Mouse (Mus musculus): ENCODE data around the gene Ttyh1. TPM values are rescaled to one million over a fixed set of nuclear protein-coding genes. Genes with fewer than 3 reads are reported as not detected.

Ttyh1 gene
- total RNA-seq (2023) = 0.37 to 1.0 TPM (median 0.56 TPM) in 3 of 4 replicates, not detected in the other

DNA sequence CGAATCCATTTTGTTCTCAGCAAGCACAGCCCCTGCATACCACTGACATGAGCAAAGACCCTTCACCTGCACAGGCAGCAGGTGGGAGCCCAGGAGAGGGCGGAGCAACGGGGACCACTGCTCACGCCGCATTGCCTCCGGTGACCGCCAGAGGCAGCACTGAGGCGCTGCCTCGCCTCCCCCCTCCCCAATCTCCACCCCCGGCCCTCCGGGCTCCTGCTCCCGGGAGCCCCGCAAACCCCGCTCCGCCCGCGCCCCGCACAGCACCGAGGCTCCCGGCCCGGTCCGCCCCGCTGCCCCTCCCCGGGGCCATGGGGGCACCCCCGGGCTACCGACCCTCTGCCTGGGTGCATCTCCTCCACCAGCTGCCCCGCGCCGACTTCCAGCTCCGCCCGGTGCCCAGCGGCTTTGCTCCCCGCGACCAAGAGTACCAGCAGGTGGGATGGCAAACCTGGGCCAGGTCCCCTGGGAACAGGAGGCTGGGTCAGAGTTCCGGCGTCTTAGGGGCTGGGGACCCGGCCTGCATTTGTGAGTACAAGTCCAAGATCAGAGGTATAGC, at the start of gene Ttyh1:
TSS of gene Ttyh1 (plus strand) at position 65 of the 559 bp plus-strand sequence.

DNA sequence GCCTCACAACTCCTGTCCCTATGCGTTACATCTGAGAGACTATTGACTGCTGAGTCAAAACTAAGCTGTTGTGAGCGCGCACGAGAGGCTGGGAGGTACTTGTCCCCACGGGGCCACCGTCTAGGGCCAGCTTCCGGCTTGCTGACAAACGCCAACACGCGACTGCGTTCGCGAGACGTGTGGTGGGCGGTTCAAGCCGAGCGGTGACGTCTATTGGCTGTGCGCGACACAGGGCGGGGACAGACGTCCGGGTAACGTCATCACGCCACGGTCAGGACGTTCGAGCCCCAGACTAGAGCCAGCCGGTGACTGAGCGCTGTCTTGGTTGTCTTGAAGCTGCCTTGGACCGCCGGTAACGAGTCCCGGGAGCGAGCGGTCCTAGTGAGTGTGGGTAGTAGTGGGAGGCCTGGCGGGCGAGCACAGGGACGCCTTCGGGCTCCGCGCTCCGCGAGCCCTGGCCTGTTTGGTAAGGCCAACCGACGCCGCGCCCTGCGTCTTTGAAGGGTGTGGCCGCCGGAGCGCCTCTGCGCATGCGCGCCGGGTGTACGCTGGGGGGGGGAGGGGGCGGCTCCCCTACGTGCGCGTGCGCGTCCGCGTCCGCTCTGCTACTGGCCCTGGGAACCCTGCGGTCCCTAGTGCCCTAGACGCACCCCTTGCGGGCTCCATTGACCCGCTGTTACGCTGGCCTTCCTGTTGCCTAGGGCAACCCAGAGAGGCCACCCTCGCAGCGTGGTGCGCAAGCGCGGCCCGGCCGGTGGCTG, 17.7 kb downstream of the Ttyh1 start, which contains the start of gene Leng8:
TSS of gene Leng8 (plus strand) at position 269 of the 761 bp plus-strand sequence.

DNA sequence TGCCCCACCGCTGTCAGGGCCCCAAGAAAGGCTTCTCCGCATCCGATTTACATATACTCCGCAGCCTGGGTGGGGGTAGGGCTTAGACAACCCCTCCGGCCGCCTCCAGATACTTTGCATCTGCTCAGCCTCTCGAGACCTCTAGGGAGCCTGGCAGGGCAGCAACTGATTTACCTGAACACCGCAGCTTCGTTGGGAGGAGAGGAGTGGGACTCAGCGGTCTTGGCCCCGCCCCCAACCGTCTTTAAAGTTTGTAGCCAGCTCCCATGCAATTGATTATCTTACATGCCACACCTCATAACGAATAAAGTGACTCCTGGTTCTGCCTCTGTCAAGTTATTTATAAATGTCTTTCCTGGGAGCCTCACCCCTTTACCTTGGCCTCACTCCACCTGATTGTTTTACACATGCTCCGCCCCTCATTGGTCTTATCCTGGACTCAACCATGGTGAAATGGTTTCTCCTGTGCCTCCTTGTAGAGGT, 30.9 kb downstream of the Ttyh1 start, which contains the start of gene Leng9:
TSS of gene Leng9 (minus strand) at position 316 of the 483 bp plus-strand sequence.

DNA sequence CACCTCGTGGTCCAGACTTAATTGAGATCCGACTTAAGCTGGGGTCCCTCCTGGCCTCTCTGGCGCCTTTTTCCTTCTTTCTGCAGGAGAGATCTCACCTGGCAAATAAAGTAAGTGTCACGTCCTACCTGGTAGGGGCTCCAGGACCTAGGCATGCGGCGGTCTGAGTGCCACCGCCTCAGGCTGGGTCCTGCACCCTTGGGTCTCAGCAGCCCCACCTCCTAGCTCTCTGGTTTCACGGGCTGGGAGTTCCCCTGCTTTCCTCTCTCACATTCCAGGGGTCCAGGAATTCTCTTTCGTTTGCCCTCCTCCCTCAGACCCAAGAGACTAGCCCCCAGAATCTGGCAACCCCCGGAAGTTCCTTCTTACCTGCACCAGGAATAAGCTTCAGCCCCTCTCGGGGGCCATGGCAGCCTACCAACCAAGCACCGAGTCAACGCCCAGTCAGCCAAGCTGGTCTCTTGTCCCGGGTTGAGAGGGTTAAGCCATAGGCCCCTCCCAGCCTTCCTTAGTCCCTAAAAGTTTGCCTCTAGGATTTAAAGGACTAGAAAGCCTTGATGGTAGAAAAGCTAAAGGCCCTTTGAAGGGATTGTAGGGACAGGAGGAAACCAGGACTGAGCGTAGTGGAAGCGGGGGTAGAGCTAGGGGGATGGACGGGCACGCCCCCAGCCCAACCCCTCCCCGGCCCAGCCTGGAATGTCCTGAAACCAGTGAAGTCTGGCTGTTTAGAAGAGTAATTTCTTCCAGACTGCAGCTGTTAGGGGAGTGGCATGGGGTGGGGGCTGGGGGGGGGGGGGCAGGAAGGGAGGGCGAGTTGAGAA, 45.1 kb downstream of the Ttyh1 start, which contains the start of gene Cdc42ep5:
TSS of gene Cdc42ep5 (minus strand) at position 771 of the 821 bp plus-strand sequence.

Other genes with a start within 250 kb of the Ttyh1 start
- gene Gm14548, start 221.3 kb upstream of the Ttyh1 start, total RNA-seq (2023) = 3.1 to 5.6 TPM (median 4.3 TPM) in 4 replicates
- 3.9 to 5.4 TPM (median 4.3 TPM) in 4 replicates for gene Lilra6, start 203.9 kb upstream of the Ttyh1 start, total RNA-seq (2023)
- gene Lair1, start 56.2 kb upstream of the Ttyh1 start, total RNA-seq (2023) = 9.7 to 10.4 TPM (median 9.8 TPM) in 4 replicates
- 451 to 485 TPM (median 470 TPM) in 4 replicates for gene Leng8, start 17.6 kb downstream of the Ttyh1 start, total RNA-seq (2023)
- gene Leng9, start 31.0 kb downstream of the Ttyh1 start, total RNA-seq (2023) = 33.8 to 37.4 TPM (median 37.0 TPM) in 4 replicates
- gene Cdc42ep5, start 45.5 kb downstream of the Ttyh1 start, total RNA-seq (2023) = not detected in 4 replicates
- gene Lilra5, start 118.3 kb downstream of the Ttyh1 start, total RNA-seq (2023) = 0.26 to 0.27 TPM in 2 of 4 replicates, not detected in the others
- 0.40 to 1.1 TPM (median 0.66 TPM) in 4 replicates for gene Ncr1, start 218.3 kb downstream of the Ttyh1 start, total RNA-seq (2023)

Data from B cell, adult 62 days (primary cell).